Mouse (Mus musculus) CH12.LX (cell line): ENCODE measurements around the gene Mia2.

Experiments
- CTCF ChIP-seq, 2 experiments: IDR thresholded peaks in 1 of 2; conservative IDR thresholded peaks in 1 of 2; 2 replicates each; pipeline ENCODE4 v1.5.1; 2011 to 2012; ENCODE audit warnings: low read depth in 2 of 2, low read length in 2 of 2, improper control_type of control experiment in 1 of 2, inconsistent platforms in 1 of 2, mild to moderate bottlenecking in 1 of 2, moderate library complexity in 1 of 2
- E2F4 ChIP-seq: IDR thresholded peaks from 2 replicates; pipeline ENCODE4 v1.6.1; 2011; ENCODE audit warnings: low read depth, low read length, improper control_type of control experiment; ENCODE audit not compliant: insufficient replicate concordance
- ETS1 ChIP-seq: conservative IDR thresholded peaks from 2 replicates; pipeline ENCODE4 v1.6.1; 2012; ENCODE audit warnings: low read depth, mild to moderate bottlenecking, inconsistent platforms, low read length, improper control_type of control experiment, moderate library complexity
- JUN ChIP-seq: IDR thresholded peaks from 2 replicates; pipeline ENCODE4 v1.6.1; 2011; ENCODE audit warnings: low read depth, mild to moderate bottlenecking, low read length, improper control_type of control experiment, moderate library complexity; ENCODE audit not compliant: insufficient read depth
- POLR2A ChIP-seq: IDR thresholded peaks from 2 replicates; pipeline ENCODE4 v1.6.1; 2011; ENCODE audit warnings: low read depth, mild to moderate bottlenecking, improper control_type of control experiment, low read length
- RCOR1 ChIP-seq: conservative IDR thresholded peaks from 2 replicates; pipeline ENCODE4 v1.6.1; 2012; ENCODE audit warnings: low read depth, mild to moderate bottlenecking, inconsistent platforms, low read length, improper control_type of control experiment
- ZC3H11A ChIP-seq: IDR thresholded peaks from 2 replicates; pipeline ENCODE4 v1.6.1; 2012; ENCODE audit warnings: low read depth, mild to moderate bottlenecking, inconsistent platforms, low read length, improper control_type of control experiment

DNA sequence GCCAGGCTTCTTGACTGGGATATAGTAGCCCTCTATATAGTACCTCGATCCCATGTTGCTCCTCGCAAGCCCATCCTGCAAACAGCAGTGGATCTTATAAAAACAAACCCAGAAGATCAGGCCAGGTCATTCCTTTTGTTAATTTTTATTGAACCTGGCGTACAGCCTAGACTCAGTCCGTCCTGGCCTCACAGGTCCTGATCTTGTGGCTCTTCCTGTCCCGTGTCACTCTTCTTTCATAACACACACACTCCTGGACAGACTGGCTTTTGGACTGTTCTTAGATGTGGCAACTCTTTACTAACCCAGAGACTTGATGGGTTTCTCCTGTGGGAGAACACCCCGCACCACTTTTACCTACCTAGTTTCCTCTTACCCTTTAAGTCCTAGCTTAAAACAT, 10.3 kb downstream of the Mia2 start:
- TF ChIP-seq CTCF (conservative IDR thresholded peaks at IDR 0.05 in 1 of 2, IDR thresholded peaks at IDR 0.05 in 1 of 2; ENCODE audit: low read depth in 2 of 2, low read length in 2 of 2): no peak
- no peak for TF ChIP-seq JUN
- TF ChIP-seq POLR2A: no peak
- TF ChIP-seq RCOR1: no peak
- TF ChIP-seq E2F4: no peak
- no peak for TF ChIP-seq ZC3H11A
- TF ChIP-seq ETS1: no peak
